Mouse (Mus musculus) left cerebral cortex, postnatal 4 days (tissue): ENCODE measurements around the gene Abcf3. TPM values are rescaled to one million over a fixed set of nuclear protein-coding genes. Genes with fewer than 3 reads are reported as not detected.
A peak's percentile ranks its signal among the peaks of the same experiment; 100 is the strongest.

Experiments
- DNase-seq: peaks from one replicate; pipeline ENCODE4 v3.0.0-alpha.2; 2022
- intact Hi-C: fragments of 180-260 bp; cut with DNase I; formaldehyde crosslinking; loops from one replicate; pipeline ENCODE4 v1.15.1; 2025
- microRNA-seq: library from miRNA; unstranded; fragments of <30 nt; microRNA quantifications from one replicate; pipeline ENCODE4 v1.2.0, GENCODE M21; 2022
- total RNA-seq, 2 experiments: library from RNA; stranded (reverse); gene quantifications; 2 replicates each; pipeline ENCODE4 v1.2.3; 2021

Gene Abcf3
- total RNA-seq, 2 experiments from 2014 or later = 74.7 to 94.0 TPM

DNA sequence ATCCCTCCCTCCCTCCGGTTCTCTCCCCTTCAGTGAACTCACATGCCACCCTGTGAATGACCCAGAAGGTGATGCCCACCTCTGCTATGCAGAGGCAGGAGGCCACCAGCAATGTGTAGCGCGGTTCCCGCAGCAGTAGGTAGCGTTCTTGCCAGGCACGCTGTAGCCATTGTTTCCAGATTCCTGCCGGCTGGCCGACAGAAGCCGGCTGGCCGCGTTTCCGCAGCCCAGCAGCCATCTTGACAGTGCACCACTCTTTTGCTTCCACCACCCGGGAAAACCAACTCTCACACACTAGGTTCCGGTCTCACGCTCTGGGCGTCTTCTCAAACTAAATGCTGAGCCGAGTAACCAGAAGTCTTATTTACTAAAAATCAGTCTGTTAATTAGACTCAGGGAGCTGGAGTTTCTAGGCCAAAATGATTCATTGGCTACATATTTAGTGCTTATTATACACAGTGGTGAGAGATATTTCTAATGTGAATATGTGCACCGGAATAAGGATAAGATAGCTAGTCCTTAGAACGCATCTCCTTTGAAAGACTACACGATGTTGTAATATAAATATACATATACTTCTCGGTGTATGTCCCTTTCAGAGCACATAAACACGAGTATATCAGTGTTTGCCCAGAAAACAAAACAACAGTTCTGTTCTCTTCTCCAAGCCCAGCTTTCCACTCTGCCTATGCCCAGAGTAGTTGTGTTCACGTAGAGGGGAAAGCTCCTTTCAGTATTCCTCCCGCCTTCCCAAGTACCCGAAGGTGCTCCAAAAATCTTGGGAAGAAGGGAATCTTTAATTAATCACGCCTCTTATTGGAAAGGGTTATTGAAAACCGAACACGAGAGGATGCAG lies 62.4 kb downstream of the Abcf3 start:
- peak; percentile 72 for DNase-seq
- intact Hi-C loops = no loop called here

Small RNA genes lying within 50 kb of the gene (microRNA-seq; reads per million reads assigned to microRNA genes)
- gene Mir1224 = 199 reads per million, percentile 58 among the genes with 10 or more reads in this experiment

Other genes starting within 250 kb of the Abcf3 start
- gene Parl, start 246.2 kb upstream of the Abcf3 start, total RNA-seq = 10 to 100 TPM; 68.6 to 69.6 TPM
- not detected for gene Cyp2ab1, start 223.2 kb upstream of the Abcf3 start, total RNA-seq
- 100 to 1,000 TPM; 200 to 212 TPM for gene Abcc5, start 122.2 kb upstream of the Abcf3 start, total RNA-seq
- 10 to 100 TPM; 66.8 to 67.8 TPM for gene Eif2b5, start 49.8 kb upstream of the Abcf3 start, total RNA-seq
- gene Dvl3, start 31.6 kb upstream of the Abcf3 start, total RNA-seq = 100 to 1,000 TPM; 103 to 108 TPM
- gene Ap2m1, start 13.1 kb upstream of the Abcf3 start, total RNA-seq = 100 to 1,000 TPM; 865 to 870 TPM
- 10 to 100 TPM; 47.6 to 59.3 TPM for gene Vwa5b2, start 40.9 kb downstream of the Abcf3 start, total RNA-seq
- 1 to 10 TPM; 3.4 to 3.9 TPM for gene Eef1akmt4, start 63.0 kb downstream of the Abcf3 start, total RNA-seq
- gene Gm49333, start 63.0 kb downstream of the Abcf3 start, total RNA-seq = not detected
- gene Alg3, start 63.2 kb downstream of the Abcf3 start, total RNA-seq = 10 to 100 TPM; 10.9 to 13.9 TPM
- gene Camk2n2, start 72.7 kb downstream of the Abcf3 start, total RNA-seq = 100 to 1,000 TPM; 197 to 204 TPM
- 10 to 100 TPM; 28.6 to 33.0 TPM for gene Ece2, start 81.3 kb downstream of the Abcf3 start, total RNA-seq
- 100 to 1,000 TPM; 262 to 273 TPM for gene Psmd2, start 103.1 kb downstream of the Abcf3 start, total RNA-seq
- gene Eif4g1, start 119.7 kb downstream of the Abcf3 start, total RNA-seq = 100 to 1,000 TPM; 362 to 378 TPM
- gene Fam131a, start 144.7 kb downstream of the Abcf3 start, total RNA-seq = 100 to 1,000 TPM; 101 to 115 TPM
- gene Polr2h, start 169.1 kb downstream of the Abcf3 start, total RNA-seq = 10 to 100 TPM; 30.5 to 32.0 TPM
- 10 to 100 TPM; 38.8 to 40.3 TPM for gene Clcn2, start 169.2 kb downstream of the Abcf3 start, total RNA-seq
- gene Chrd, start 184.6 kb downstream of the Abcf3 start, total RNA-seq = 10 to 100 TPM; 15.4 to 18.6 TPM
- 1 to 10 TPM; 1.2 to 2.3 TPM for gene Thpo, start 185.9 kb downstream of the Abcf3 start, total RNA-seq